Mouse (Mus musculus) G1E (cell line): Measurements from ENCODE around the gene Olfr91. TPM values are rescaled to one million over a fixed set of nuclear protein-coding genes. Genes with fewer than 3 reads are reported as not detected.

Source experiments
- ATAC-seq: 2 replicates; pipeline ENCODE4 v1.8.0; 2016; ENCODE audit warnings: mild to moderate bottlenecking; ENCODE audit not compliant: insufficient number of reproducible peaks, poor library complexity, low FRiP score, severe bottlenecking; ENCODE audit errors: extremely low read depth
- DNase-seq: peaks from one replicate; pipeline ENCODE4 v3.0.0; 2012; ENCODE audit warnings: low spot score
- H3K27me3 ChIP-seq: 2 replicates; pipeline ENCODE4 v1.6.1; 2012; ENCODE audit warnings: mild to moderate bottlenecking, low read length, inconsistent platforms; ENCODE audit not compliant: insufficient read depth
- H3K36me3 ChIP-seq: replicated peaks from 2 replicates; pipeline ENCODE3; 2012; ENCODE audit warnings: mild to moderate bottlenecking, inconsistent platforms
- H3K4me1 ChIP-seq: 2 replicates; pipeline ENCODE4 v1.6.1; 2012; ENCODE audit warnings: low read depth, low read length, inconsistent platforms, mixed read lengths; ENCODE audit not compliant: insufficient read depth
- H3K4me3 ChIP-seq: 2 replicates; pipeline ENCODE4 v1.5.1; 2012; ENCODE audit warnings: low read depth, mild to moderate bottlenecking, inconsistent platforms, low read length, moderate library complexity, mixed read lengths
- H3K9me3 ChIP-seq: replicated peaks from 2 replicates; pipeline ENCODE4 v1.6.1; 2012; ENCODE audit warnings: inconsistent platforms
- CTCF ChIP-seq: IDR thresholded peaks from 2 replicates; pipeline ENCODE4 v1.5.1; 2012; ENCODE audit warnings: low read depth, low read length, inconsistent platforms, mixed read lengths
- GATA1 ChIP-seq: IDR thresholded peaks from 2 replicates; pipeline ENCODE4 v1.6.1; 2012; ENCODE audit warnings: borderline replicate concordance, low read length, inconsistent platforms, mixed read lengths
- GATA2 ChIP-seq: IDR thresholded peaks from 2 replicates; pipeline ENCODE4 v1.6.1; 2012; ENCODE audit warnings: low read depth, low read length, inconsistent platforms, borderline replicate concordance
- POLR2AphosphoS5 ChIP-seq: IDR thresholded peaks from 2 replicates; pipeline ENCODE4 v1.6.1; 2012; ENCODE audit warnings: low read depth, low read length, inconsistent platforms; ENCODE audit not compliant: insufficient replicate concordance
- TAL1 ChIP-seq: conservative IDR thresholded peaks from 2 replicates; pipeline ENCODE4 v1.6.1; 2012; ENCODE audit warnings: low read depth, low read length, inconsistent platforms, mixed read lengths
- polyA plus RNA-seq: library from polyadenylated mRNA; stranded (reverse); fragments of >175 nt; gene quantifications from 2 replicates; pipeline ENCODE4 v1.2.3, GENCODE M21; 2012
- total RNA-seq, 2 experiments: library from RNA; stranded (forward) in 1 of 2; stranded (reverse) in 1 of 2; fragments of 200-1000 nt in 1 of 2; fragments of >200 nt in 1 of 2; fragmentation: Nextera tagmentation in 1 of 2; gene quantifications; 2 replicates each; pipeline ENCODE4 v1.2.3; 2014 to 2017

Gene Olfr91
- total and polyA plus RNA-seq, 3 experiments = 0.05 TPM; not detected in 2

- Histone ChIP-seq H3K4me1 (peaks cover 42% of the 10 kb centered on the region), H3K4me3 (peak overlapping the region; percentile 82), H3K9me3 (no peaks in the 10 kb centered on the region), H3K27me3 (peaks cover 22% of the 10 kb centered on the region), H3K36me3 (peaks cover 28% of the 10 kb centered on the region)
- DNase-seq (peak; percentile 59), ATAC-seq (0 out of 2 replicates have a peak, but pooled peaks have one; percentile 43)
- TF ChIP-seq TAL1 (no peak), CTCF (no peak), GATA2 (no peak), GATA1 (no peak), POLR2AphosphoS5 (no peak)
Observed at GRCm38 (mm10) chr17:37046312-37047112, 51.6 kb downstream of the Olfr91 start.

- DNase-seq = peak; percentile 82
- ATAC-seq = peak; percentile 73
Observed at GRCm38 (mm10) chr17:37045611-37046311, 52.3 kb downstream of the Olfr91 start, which contains the start of gene Gabbr1. Gene Gabbr1 (plus strand): TSS chr17:37045966.

GRCm38 (mm10) chr17:37044651-37045244 lies 53.3 kb downstream of the Olfr91 start:
- Histone ChIP-seq H3K9me3 (no peaks in the 10 kb centered on the region), H3K4me1 (peaks cover 34% of the 10 kb centered on the region), H3K4me3 (no peak overlapping the region), H3K36me3 (peaks cover 12% of the 10 kb centered on the region), H3K27me3 (peaks cover 22% of the 10 kb centered on the region)
- ATAC-seq = no peak
- no peak for DNase-seq
- no peak for TF ChIP-seq POLR2AphosphoS5
- no peak for TF ChIP-seq GATA1
- TF ChIP-seq CTCF = no peak
- no peak for TF ChIP-seq TAL1
- no peak for TF ChIP-seq GATA2

More at GRCm38 (mm10) chr17:37045611-37046311, 52.3 kb downstream of the Olfr91 start, which contains the start of gene Gabbr1:
- H3K9me3 ChIP-seq = no peaks in the 10 kb centered on the region
- H3K4me1 ChIP-seq = peaks cover 42% of the 10 kb centered on the region
- H3K27me3 ChIP-seq = peaks cover 22% of the 10 kb centered on the region
- TF ChIP-seq GATA2 (no peak), CTCF (no peak)
- H3K4me3 ChIP-seq = peak within 1 kb of the TSS; percentile 82
- H3K36me3 ChIP-seq = peaks cover 22% of the 10 kb centered on the region

Other genes starting within 250 kb of the Olfr91 start
Only the 20 nearest of the 27 such genes appear.
- not detected in 2 replicates for gene Rnf39, start 155.4 kb downstream of the Olfr91 start, total RNA-seq (2014; fragmentation: Nextera tagmentation)
- gene Rnf39, start 155.4 kb downstream of the Olfr91 start, total RNA-seq (2017) = not detected in 2 replicates
- gene Rnf39, start 155.4 kb downstream of the Olfr91 start, polyA plus RNA-seq = not detected in 2 replicates
- 113 and 130 TPM in 2 replicates for gene Ppp1r11, start 146.5 kb downstream of the Olfr91 start, total RNA-seq (2014; fragmentation: Nextera tagmentation)
- gene Ppp1r11, start 146.5 kb downstream of the Olfr91 start, total RNA-seq (2017) = 104 and 113 TPM in 2 replicates
- gene Ppp1r11, start 146.5 kb downstream of the Olfr91 start, polyA plus RNA-seq = 247 and 300 TPM in 2 replicates
- 154 and 169 TPM in 2 replicates for gene Znrd1, start 139.7 kb downstream of the Olfr91 start, total RNA-seq (2014; fragmentation: Nextera tagmentation)
- 123 and 127 TPM in 2 replicates for gene Znrd1, start 139.7 kb downstream of the Olfr91 start, total RNA-seq (2017)
- 4.7 and 6.8 TPM in 2 replicates for gene Znrd1, start 139.7 kb downstream of the Olfr91 start, polyA plus RNA-seq
- gene Znrd1as, start 139.7 kb downstream of the Olfr91 start, total RNA-seq (2014; fragmentation: Nextera tagmentation) = 17.3 and 18.0 TPM in 2 replicates
- gene Znrd1as, start 139.7 kb downstream of the Olfr91 start, total RNA-seq (2017) = 23.3 and 35.1 TPM in 2 replicates
- 0.77 and 0.95 TPM in 2 replicates for gene Znrd1as, start 139.7 kb downstream of the Olfr91 start, polyA plus RNA-seq
- not detected in 2 replicates for gene 2410137M14Rik, start 117.0 kb downstream of the Olfr91 start, total RNA-seq (2014; fragmentation: Nextera tagmentation)
- gene 2410137M14Rik, start 117.0 kb downstream of the Olfr91 start, total RNA-seq (2017) = 0.16 TPM in 1 of 2 replicates, not detected in the other
- not detected in 2 replicates for gene 2410137M14Rik, start 117.0 kb downstream of the Olfr91 start, polyA plus RNA-seq
- gene H2-M5, start 108.7 kb downstream of the Olfr91 start, total RNA-seq (2014; fragmentation: Nextera tagmentation) = not detected in 2 replicates
- gene H2-M5, start 108.7 kb downstream of the Olfr91 start, total RNA-seq (2017) = 0.11 TPM in 1 of 2 replicates, not detected in the other
- gene H2-M5, start 108.7 kb downstream of the Olfr91 start, polyA plus RNA-seq = not detected in 2 replicates
- gene Zfp57, start 97.1 kb downstream of the Olfr91 start, total RNA-seq (2014; fragmentation: Nextera tagmentation) = not detected in 2 replicates
- 0.35 and 0.44 TPM in 2 replicates for gene Zfp57, start 97.1 kb downstream of the Olfr91 start, total RNA-seq (2017)
- gene Zfp57, start 97.1 kb downstream of the Olfr91 start, polyA plus RNA-seq = not detected in 2 replicates
- gene Mog, start 74.9 kb downstream of the Olfr91 start, total RNA-seq (2014; fragmentation: Nextera tagmentation) = not detected in 2 replicates
- gene Mog, start 74.9 kb downstream of the Olfr91 start, total RNA-seq (2017) = 0.05 TPM in 1 of 2 replicates, not detected in the other
- gene Mog, start 74.9 kb downstream of the Olfr91 start, polyA plus RNA-seq = not detected in 2 replicates
- 35.2 and 36.4 TPM in 2 replicates for gene Gabbr1, start 52.3 kb downstream of the Olfr91 start, total RNA-seq (2014; fragmentation: Nextera tagmentation)
- 11.7 and 12.4 TPM in 2 replicates for gene Gabbr1, start 52.3 kb downstream of the Olfr91 start, total RNA-seq (2017)
- 31.9 and 42.6 TPM in 2 replicates for gene Gabbr1, start 52.3 kb downstream of the Olfr91 start, polyA plus RNA-seq
- not detected in 2 replicates for gene Olfr90, start 9.8 kb downstream of the Olfr91 start, total RNA-seq (2014; fragmentation: Nextera tagmentation)
- gene Olfr90, start 9.8 kb downstream of the Olfr91 start, total RNA-seq (2017) = 0.06 and 0.27 TPM in 2 replicates
- gene Olfr90, start 9.8 kb downstream of the Olfr91 start, polyA plus RNA-seq = not detected in 2 replicates
- gene Olfr92, start 21.8 kb upstream of the Olfr91 start, total RNA-seq (2014; fragmentation: Nextera tagmentation) = not detected in 2 replicates
- not detected in 2 replicates for gene Olfr92, start 21.8 kb upstream of the Olfr91 start, total RNA-seq (2017)
- gene Olfr92, start 21.8 kb upstream of the Olfr91 start, polyA plus RNA-seq = not detected in 2 replicates
- not detected in 2 replicates for gene Olfr93, start 63.2 kb upstream of the Olfr91 start, total RNA-seq (2014; fragmentation: Nextera tagmentation)
- 0.06 and 0.27 TPM in 2 replicates for gene Olfr93, start 63.2 kb upstream of the Olfr91 start, total RNA-seq (2017)
- not detected in 2 replicates for gene Olfr93, start 63.2 kb upstream of the Olfr91 start, polyA plus RNA-seq
- gene Ubd, start 95.6 kb upstream of the Olfr91 start, total RNA-seq (2014; fragmentation: Nextera tagmentation) = not detected in 2 replicates
- gene Ubd, start 95.6 kb upstream of the Olfr91 start, total RNA-seq (2017) = not detected in 2 replicates
- gene Ubd, start 95.6 kb upstream of the Olfr91 start, polyA plus RNA-seq = not detected in 2 replicates
- not detected in 2 replicates for gene Olfr94, start 102.7 kb upstream of the Olfr91 start, total RNA-seq (2014; fragmentation: Nextera tagmentation)
- 0.06 and 0.11 TPM in 2 replicates for gene Olfr94, start 102.7 kb upstream of the Olfr91 start, total RNA-seq (2017)
- not detected in 2 replicates for gene Olfr94, start 102.7 kb upstream of the Olfr91 start, polyA plus RNA-seq
- gene Olfr95, start 114.8 kb upstream of the Olfr91 start, total RNA-seq (2014; fragmentation: Nextera tagmentation) = not detected in 2 replicates
- under 0.01 and 0.05 TPM in 2 replicates for gene Olfr95, start 114.8 kb upstream of the Olfr91 start, total RNA-seq (2017)
- gene Olfr95, start 114.8 kb upstream of the Olfr91 start, polyA plus RNA-seq = not detected in 2 replicates
- not detected in 2 replicates for gene Olfr96, start 121.9 kb upstream of the Olfr91 start, total RNA-seq (2014; fragmentation: Nextera tagmentation)
- gene Olfr96, start 121.9 kb upstream of the Olfr91 start, total RNA-seq (2017) = 0.06 TPM in 1 of 2 replicates, not detected in the other
- gene Olfr96, start 121.9 kb upstream of the Olfr91 start, polyA plus RNA-seq = not detected in 2 replicates
- not detected in 2 replicates for gene Olfr97, start 139.1 kb upstream of the Olfr91 start, total RNA-seq (2014; fragmentation: Nextera tagmentation)
- 0.11 and 0.35 TPM in 2 replicates for gene Olfr97, start 139.1 kb upstream of the Olfr91 start, total RNA-seq (2017)
- gene Olfr97, start 139.1 kb upstream of the Olfr91 start, polyA plus RNA-seq = not detected in 2 replicates
- not detected in 2 replicates for gene Olfr98, start 165.5 kb upstream of the Olfr91 start, total RNA-seq (2014; fragmentation: Nextera tagmentation)
- gene Olfr98, start 165.5 kb upstream of the Olfr91 start, total RNA-seq (2017) = not detected in 2 replicates
- gene Olfr98, start 165.5 kb upstream of the Olfr91 start, polyA plus RNA-seq = not detected in 2 replicates
- not detected in 2 replicates for gene H2-M3, start 171.9 kb upstream of the Olfr91 start, total RNA-seq (2014; fragmentation: Nextera tagmentation)
- not detected in 2 replicates for gene H2-M3, start 171.9 kb upstream of the Olfr91 start, total RNA-seq (2017)
- not detected in 2 replicates for gene H2-M3, start 171.9 kb upstream of the Olfr91 start, polyA plus RNA-seq
- not detected in 2 replicates for gene Olfr99, start 185.2 kb upstream of the Olfr91 start, total RNA-seq (2014; fragmentation: Nextera tagmentation)
- gene Olfr99, start 185.2 kb upstream of the Olfr91 start, total RNA-seq (2017) = not detected in 2 replicates
- gene Olfr99, start 185.2 kb upstream of the Olfr91 start, polyA plus RNA-seq = not detected in 2 replicates